Mouse (Mus musculus) inflammation-experienced regulatory T-cells, adult 6 months (primary cell): Measurements from ENCODE around the gene Rnase9. TPM values are rescaled to one million over a fixed set of nuclear protein-coding genes. Genes with fewer than 3 reads are reported as not detected.

Experiments
- ATAC-seq: one replicate; pipeline ENCODE4 v1.8.0; 2017
- polyA plus RNA-seq, 3 experiments: library from polyadenylated mRNA; unstranded; fragments of 100-300 nt; shearing (Covaris generic); gene quantifications; one replicate each; pipeline ENCODE4 v1.2.1; 2017

The Rnase9 gene
- polyA plus RNA-seq, result not detected

GRCm38 (mm10) chr14:51041769-51042168, at the start of gene Rnase9:
Gene Rnase9 (minus strand): TSS chr14:51041869.
- ATAC-seq, result no peak

- ATAC-seq, result peak; percentile 36
Observed at GRCm38 (mm10) chr14:51090077-51090781, 48.6 kb upstream of the Rnase9 start.

GRCm38 (mm10) chr14:51089674-51090076, 48.0 kb upstream of the Rnase9 start:
- no peak for ATAC-seq

- ATAC-seq, result peak; percentile 80
Observed at GRCm38 (mm10) chr14:51088970-51089673, 47.5 kb upstream of the Rnase9 start.

- peak; percentile 7 for ATAC-seq
Observed at GRCm38 (mm10) chr14:51088166-51088969, 46.7 kb upstream of the Rnase9 start.

GRCm38 (mm10) chr14:51087762-51088161, 46.1 kb upstream of the Rnase9 start:
- ATAC-seq, result no peak

GRCm38 (mm10) chr14:51085911-51086310, 44.2 kb upstream of the Rnase9 start:
- ATAC-seq, result no peak

GRCm38 (mm10) chr14:51085086-51085485, 43.4 kb upstream of the Rnase9 start:
- ATAC-seq, result no peak

GRCm38 (mm10) chr14:51083805-51084204, 42.1 kb upstream of the Rnase9 start:
- ATAC-seq, result no peak

GRCm38 (mm10) chr14:51082599-51083581, 41.2 kb upstream of the Rnase9 start:
- peak; percentile 71 for ATAC-seq

- no peak for ATAC-seq
Observed at GRCm38 (mm10) chr14:51081035-51081434, 39.4 kb upstream of the Rnase9 start.

GRCm38 (mm10) chr14:51079180-51079579, 37.5 kb upstream of the Rnase9 start:
- no peak for ATAC-seq

- ATAC-seq, result no peak
Observed at GRCm38 (mm10) chr14:51074335-51074734, 32.7 kb upstream of the Rnase9 start, which contains the start of gene Olfr750. Gene Olfr750 (minus strand): TSS chr14:51074435.

- no peak for ATAC-seq
Observed at GRCm38 (mm10) chr14:51069617-51070016, 27.9 kb upstream of the Rnase9 start.

- ATAC-seq, result no peak
Observed at GRCm38 (mm10) chr14:51068956-51069355, 27.3 kb upstream of the Rnase9 start.

GRCm38 (mm10) chr14:51060761-51061160, 19.1 kb upstream of the Rnase9 start:
- ATAC-seq, result no peak

- peak; percentile 60 for ATAC-seq
Observed at GRCm38 (mm10) chr14:51057401-51057831, 15.7 kb upstream of the Rnase9 start, which contains the start of gene Rnase12. Gene Rnase12 (minus strand): TSS chr14:51057661.

- ATAC-seq, result no peak
Observed at GRCm38 (mm10) chr14:51054243-51055237, 12.9 kb upstream of the Rnase9 start.

- no peak for ATAC-seq
Observed at GRCm38 (mm10) chr14:51053176-51053575, 11.5 kb upstream of the Rnase9 start.

- no peak for ATAC-seq
Observed at GRCm38 (mm10) chr14:51051941-51052340, 10.3 kb upstream of the Rnase9 start.
